Mouse (Mus musculus): Measurements from ENCODE around the gene Nin.
A peak's percentile ranks its signal among the peaks of the same experiment; 100 is the strongest.

DNA sequence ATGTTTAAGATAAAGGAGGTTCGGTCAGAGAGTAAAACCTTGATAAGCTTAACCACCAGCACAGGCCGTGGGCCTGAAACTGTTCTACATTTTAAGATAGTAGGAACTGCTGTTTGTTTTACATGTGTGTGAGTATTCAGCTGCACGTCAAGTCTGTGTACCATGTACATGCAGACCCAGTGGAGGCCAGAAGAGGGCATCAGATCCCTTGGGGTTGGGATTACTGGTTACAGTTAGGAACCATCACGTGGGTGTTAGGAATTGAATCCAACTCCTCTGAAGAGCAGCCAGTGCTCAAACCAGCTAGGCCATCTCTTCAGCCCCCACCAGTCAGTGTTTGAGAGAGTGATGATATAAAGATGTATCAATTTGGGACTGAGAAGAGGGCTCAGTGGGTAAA lies 151.0 kb downstream of the Nin start:
- TF ChIP-seq CTCF (IDR thresholded peaks at IDR 0.05; ENCODE audit: low read depth, low read length) (0 out of 2 replicates have a peak, but pooled peaks have one; percentile 32), POLR2A (IDR thresholded peaks at IDR 0.05; ENCODE audit: borderline replicate concordance, low read depth, low read length) (no peak)

All from bone marrow macrophage, adult 2 months (primary cell).